Mouse (Mus musculus): Measurements from ENCODE around the gene Sprr2h. TPM values are rescaled to one million over a fixed set of nuclear protein-coding genes. Genes with fewer than 3 reads are reported as not detected.

Gene Sprr2h
- polyA plus RNA-seq (2012), result not detected in 2 replicates

DNA sequence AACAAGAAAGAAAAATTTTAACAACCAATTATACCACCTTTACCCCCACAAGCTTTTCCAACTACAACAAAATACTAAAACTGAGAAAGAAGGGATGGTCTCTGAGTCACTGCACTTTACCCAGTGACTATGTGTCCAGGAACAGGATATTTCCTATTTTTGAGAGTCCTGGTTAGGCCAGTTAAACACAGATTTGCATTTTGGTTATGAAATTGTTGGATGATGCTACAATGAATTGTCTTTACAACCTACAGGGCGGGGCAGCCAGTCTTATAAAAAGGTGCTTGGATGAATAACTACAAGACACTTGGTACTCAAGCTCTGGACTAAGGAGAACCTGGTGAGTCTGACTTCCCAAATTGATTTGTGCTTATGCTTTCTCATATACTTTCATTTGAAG is at the start of gene Sprr2h:
Gene Sprr2h (plus strand): TSS at position 301 of the 400 bp plus-strand sequence.
- TF ChIP-seq GATA1 (IDR thresholded peaks at IDR 0.05; ENCODE audit: low read length), result no peak

GRCm38 (mm10) chr3:92336278-92336677 is 49.2 kb upstream of the Sprr2h start:
- no peak for TF ChIP-seq GATA1 (IDR thresholded peaks at IDR 0.05; ENCODE audit: low read length)

- TF ChIP-seq GATA1 (IDR thresholded peaks at IDR 0.05; ENCODE audit: low read length), result no peak
These were observed 46.6 kb upstream of the Sprr2h start, which contains the start of gene Sprr2d for GRCm38 (mm10) chr3:92338840-92339239. Sprr2d (plus strand) TSS chr3:92339140.

DNA sequence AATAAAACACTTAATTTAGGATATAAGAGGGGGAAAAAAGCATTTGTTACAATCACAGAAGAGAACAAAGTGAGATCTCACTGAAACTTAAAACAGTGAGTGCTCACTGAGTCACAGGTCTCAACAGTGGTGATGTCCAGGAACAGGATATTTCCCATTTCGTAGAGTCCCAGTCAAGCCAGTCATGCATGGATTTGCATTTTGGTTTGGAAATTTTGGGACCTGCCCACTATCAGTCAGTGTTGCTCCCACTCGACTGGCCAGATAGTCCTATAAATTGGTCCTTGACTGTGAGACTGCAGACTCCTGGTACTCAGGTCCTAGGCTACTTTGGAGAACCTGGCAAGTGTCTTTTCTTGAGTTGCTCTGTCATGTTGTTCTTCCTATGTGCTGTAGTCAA is 33.6 kb upstream of the Sprr2h start, which contains the start of gene Sprr2e:
Gene Sprr2e (plus strand): TSS at position 301 of the 400 bp plus-strand sequence.
- TF ChIP-seq GATA1 (IDR thresholded peaks at IDR 0.05; ENCODE audit: low read length), result no peak

GRCm38 (mm10) chr3:92361619-92362018 is 23.9 kb upstream of the Sprr2h start:
- TF ChIP-seq GATA1 (IDR thresholded peaks at IDR 0.05; ENCODE audit: low read length), result no peak

DNA sequence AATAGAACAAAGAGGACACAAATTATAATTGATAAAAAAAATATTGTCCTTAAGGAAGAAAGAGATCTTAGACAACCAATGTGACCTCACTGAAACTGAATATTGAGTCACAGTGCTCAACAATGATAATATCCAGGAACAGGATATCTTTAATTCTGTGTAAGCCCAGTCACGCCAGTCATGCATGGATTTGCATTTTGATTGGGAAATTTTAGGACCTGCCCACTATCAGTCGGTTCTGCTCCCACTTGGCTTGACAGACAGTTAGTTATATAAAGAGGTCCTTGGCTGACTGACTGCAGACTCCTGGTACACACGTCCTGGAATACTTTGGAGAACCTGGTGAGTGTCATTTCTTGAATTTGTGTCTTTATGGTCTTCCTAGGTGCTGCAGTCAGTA is 20.6 kb upstream of the Sprr2h start, which contains the start of gene Sprr2f:
Gene Sprr2f (plus strand): TSS at position 301 of the 400 bp plus-strand sequence.
- no peak for TF ChIP-seq GATA1 (IDR thresholded peaks at IDR 0.05; ENCODE audit: low read length)

DNA sequence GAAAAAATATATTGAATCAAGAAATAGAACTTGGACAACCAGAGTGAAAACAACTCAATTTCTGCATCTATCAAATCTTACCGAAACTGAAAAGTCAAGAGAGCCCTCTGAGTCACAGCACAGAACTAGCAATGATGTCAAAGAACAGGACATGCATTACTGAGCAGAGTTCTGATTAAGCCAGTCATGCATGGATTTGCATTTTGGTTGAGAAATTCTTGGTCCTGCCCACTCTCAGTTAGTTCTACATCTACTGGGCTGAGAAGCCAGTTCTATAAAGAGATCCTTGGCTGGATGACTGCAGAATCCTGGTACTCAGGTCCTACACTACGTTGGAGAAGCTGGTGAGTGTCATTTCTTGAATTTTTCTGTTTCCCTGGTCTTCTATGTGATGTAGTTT is 11.9 kb upstream of the Sprr2h start:
- no peak for TF ChIP-seq GATA1 (IDR thresholded peaks at IDR 0.05; ENCODE audit: low read length)

DNA sequence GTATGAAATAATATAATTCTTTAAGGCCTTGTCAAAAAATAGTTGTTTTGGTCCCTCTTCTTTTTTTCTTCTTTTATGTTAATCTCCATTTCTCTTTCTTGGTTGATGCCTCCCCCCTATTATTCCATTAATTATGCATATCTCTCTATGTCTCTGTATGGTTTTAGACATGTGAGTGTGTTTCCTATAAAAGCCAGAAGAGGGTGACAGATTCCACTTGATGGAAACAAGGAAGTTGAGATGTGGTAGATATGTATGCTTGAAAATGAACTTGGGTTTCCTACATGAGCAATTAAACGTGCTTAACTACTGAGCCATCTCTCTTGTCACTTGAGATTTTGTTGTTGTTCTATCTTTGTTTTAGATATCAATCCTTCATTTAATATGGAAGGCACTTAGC is 8.8 kb downstream of the Sprr2h start:
- TF ChIP-seq GATA1 (IDR thresholded peaks at IDR 0.05; ENCODE audit: low read length), result no peak

DNA sequence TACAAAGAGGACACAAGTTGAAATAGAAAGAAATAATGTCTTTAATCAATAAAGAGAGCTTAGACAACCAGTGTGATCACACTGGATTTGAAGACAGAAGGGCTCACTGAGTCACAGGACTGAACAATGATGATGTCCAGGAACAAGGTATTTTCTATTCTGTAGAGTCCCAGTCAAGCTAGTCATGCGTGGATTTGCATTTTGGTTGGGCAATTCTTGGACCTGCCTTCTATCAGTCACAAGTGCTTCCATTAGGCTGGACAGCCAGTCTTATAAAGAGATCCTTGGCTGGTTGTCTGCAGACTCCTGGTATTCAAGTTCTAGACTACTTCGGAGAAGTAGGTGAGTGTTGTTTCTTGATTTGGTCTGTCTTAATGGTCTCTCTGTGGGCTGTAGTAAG is 22.2 kb downstream of the Sprr2h start, which contains the start of gene Sprr2i:
Gene Sprr2i (plus strand): TSS at position 301 of the 400 bp plus-strand sequence.
- no peak for TF ChIP-seq GATA1 (IDR thresholded peaks at IDR 0.05; ENCODE audit: low read length)

- TF ChIP-seq GATA1 (IDR thresholded peaks at IDR 0.05; ENCODE audit: low read length), result no peak
These were observed 32.3 kb downstream of the Sprr2h start, which contains the start of gene Sprr2j-ps for GRCm38 (mm10) chr3:92417782-92418181. Sprr2j-ps (plus strand) TSS chr3:92418082.

- no peak for TF ChIP-seq GATA1 (IDR thresholded peaks at IDR 0.05; ENCODE audit: low read length)
These were observed 43.8 kb downstream of the Sprr2h start, which contains the start of gene Gm9774 for GRCm38 (mm10) chr3:92429323-92429722. Gm9774 (minus strand) TSS chr3:92429423.

DNA sequence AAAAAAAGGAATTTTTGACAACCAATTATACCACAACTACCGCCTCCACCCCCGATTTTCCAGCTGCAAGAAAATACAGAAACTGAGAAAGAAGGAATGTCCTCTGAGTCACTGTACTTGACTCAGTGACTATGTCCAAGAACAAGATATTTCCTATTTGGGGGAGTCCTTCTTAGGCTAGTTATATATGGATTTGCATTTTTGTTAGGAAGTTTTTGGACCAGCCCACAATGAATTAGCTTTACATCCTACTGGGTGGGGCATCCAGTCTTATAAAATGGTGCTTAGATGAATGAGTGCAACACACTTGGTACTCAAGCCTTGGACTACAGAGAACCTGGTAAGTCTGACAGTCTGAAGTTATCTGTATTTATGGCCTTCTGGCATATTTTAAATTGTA is 46.8 kb downstream of the Sprr2h start, which contains the start of gene Sprr2k:
Gene Sprr2k (plus strand): TSS at position 301 of the 400 bp plus-strand sequence.
- TF ChIP-seq GATA1 (IDR thresholded peaks at IDR 0.05; ENCODE audit: low read length), result no peak

Other genes starting within 250 kb of the Sprr2h start
- gene Lelp1, start 242.9 kb upstream of the Sprr2h start, polyA plus RNA-seq (2012), result not detected in 2 replicates
- gene Sprr2a1, start 169.9 kb upstream of the Sprr2h start, polyA plus RNA-seq (2012), result not detected in 2 replicates
- not detected in 2 replicates for gene Sprr2a2, start 169.8 kb upstream of the Sprr2h start, polyA plus RNA-seq (2012)
- not detected in 2 replicates for gene Sprr2a3, start 100.3 kb upstream of the Sprr2h start, polyA plus RNA-seq (2012)
- not detected in 2 replicates for gene Sprr2b, start 69.1 kb upstream of the Sprr2h start, polyA plus RNA-seq (2012)
- gene Sprr2d, start 46.5 kb upstream of the Sprr2h start, polyA plus RNA-seq (2012), result not detected in 2 replicates
- not detected in 2 replicates for gene Sprr2e, start 33.5 kb upstream of the Sprr2h start, polyA plus RNA-seq (2012)
- not detected in 2 replicates for gene Sprr2f, start 20.5 kb upstream of the Sprr2h start, polyA plus RNA-seq (2012)
- gene Sprr2i, start 22.3 kb downstream of the Sprr2h start, polyA plus RNA-seq (2012), result not detected in 2 replicates
- gene Sprr2j-ps, start 32.4 kb downstream of the Sprr2h start, polyA plus RNA-seq (2012), result not detected in 2 replicates
- 12.8 and 15.9 TPM in 2 replicates for gene Gm9774, start 43.7 kb downstream of the Sprr2h start, polyA plus RNA-seq (2012)
- gene Sprr2k, start 46.9 kb downstream of the Sprr2h start, polyA plus RNA-seq (2012), result not detected in 2 replicates
- not detected in 2 replicates for gene Sprr1b, start 53.1 kb downstream of the Sprr2h start, polyA plus RNA-seq (2012)
- not detected in 2 replicates for gene Sprr3, start 73.0 kb downstream of the Sprr2h start, polyA plus RNA-seq (2012)
- not detected in 2 replicates for gene Sprr1a, start 100.2 kb downstream of the Sprr2h start, polyA plus RNA-seq (2012)
- not detected in 2 replicates for gene Sprr4, start 114.8 kb downstream of the Sprr2h start, polyA plus RNA-seq (2012)
- gene 2310046K23Rik, start 148.8 kb downstream of the Sprr2h start, polyA plus RNA-seq (2012), result not detected in 2 replicates
- not detected in 2 replicates for gene Ivl, start 188.1 kb downstream of the Sprr2h start, polyA plus RNA-seq (2012)
- gene Smcp, start 203.3 kb downstream of the Sprr2h start, polyA plus RNA-seq (2012), result not detected in 2 replicates
- gene 2210017I01Rik, start 221.8 kb downstream of the Sprr2h start, polyA plus RNA-seq (2012), result not detected in 2 replicates
- gene Lce6a, start 236.0 kb downstream of the Sprr2h start, polyA plus RNA-seq (2012), result not detected in 2 replicates

Measured in G1E-ER4 (cell line).